Mouse (Mus musculus) c-Kit-positive CD71-positive TER-119-positive erythroid progenitor cells, embryonic 14.5 days (primary cell): Measurements from ENCODE around the gene Olfr1348.
A peak's percentile ranks its signal among the peaks of the same experiment; 100 is the strongest.
"Not testable (repeated sequence)": the region's sequence is repeated elsewhere in the genome, so short reads cannot be mapped to it uniquely, and the experiment has no call there.

Experiments used
- DNase-seq: peaks from one replicate; pipeline ENCODE4 v3.0.0-alpha.2; 2013; ENCODE audit warnings: low spot score

Olfr1348 gene

DNA sequence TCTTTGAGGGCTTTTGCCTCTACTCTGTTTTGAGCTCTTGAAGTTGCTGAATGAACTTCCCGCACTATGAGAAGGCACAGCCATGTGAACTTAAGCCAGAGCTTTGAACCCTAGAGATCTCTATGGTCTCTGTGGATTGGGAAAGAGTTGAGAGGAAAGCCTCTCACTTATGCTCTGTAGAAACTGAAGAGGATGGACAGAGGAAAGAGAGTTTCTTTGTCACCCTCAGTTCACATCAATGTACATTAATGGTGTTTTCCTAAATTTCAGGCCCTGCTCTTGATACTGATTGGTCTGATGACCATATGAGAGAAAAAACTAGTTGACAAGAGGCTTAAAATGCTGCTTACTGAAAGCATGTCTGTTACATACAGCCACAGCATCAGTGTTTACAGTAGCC is at the start of gene Olfr1348:
Olfr1348 (minus strand) TSS at position 101 of the 400 bp plus-strand sequence.
- no peak for DNase-seq

GRCm38 (mm10) chr7:6526141-6526540 is 17.6 kb upstream of the Olfr1348 start:
- peak; percentile 16 for DNase-seq

- DNase-seq, result no peak
Measured at GRCm38 (mm10) chr7:6525001-6525400, 16.5 kb upstream of the Olfr1348 start.

GRCm38 (mm10) chr7:6522850-6523249 is 14.3 kb upstream of the Olfr1348 start, which contains the start of gene Olfr1349:
Gene Olfr1349, minus strand, starts transcription at chr7:6522950.
- no peak for DNase-seq

- DNase-seq, result no peak
Measured at GRCm38 (mm10) chr7:6521666-6522065, 13.1 kb upstream of the Olfr1348 start.

- DNase-seq, result no peak
Measured at GRCm38 (mm10) chr7:6499655-6500054, 8.9 kb downstream of the Olfr1348 start, which contains the start of gene Olfr1347. Gene Olfr1347, minus strand, starts transcription at chr7:6499755.

DNA sequence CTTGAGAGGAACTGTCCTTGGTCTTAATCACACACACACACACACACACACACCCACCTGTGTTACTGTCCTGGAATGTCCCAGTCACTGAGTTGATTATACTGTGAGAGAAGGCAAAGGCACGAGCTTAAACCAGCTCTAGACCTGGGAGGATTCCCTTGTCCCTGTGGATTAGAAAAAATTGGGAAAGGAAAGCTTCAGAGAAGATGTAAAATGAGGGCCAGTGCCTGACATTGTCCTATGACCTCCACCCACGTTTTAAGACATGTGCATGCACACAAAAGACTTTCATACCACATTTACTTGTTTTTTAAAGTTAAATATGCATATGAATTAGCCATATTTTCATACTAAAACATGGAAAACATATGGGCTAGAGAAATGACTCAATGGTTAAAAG is 21.7 kb downstream of the Olfr1348 start, which contains the start of gene Olfr5:
Olfr5 (minus strand) TSS at position 101 of the 400 bp plus-strand sequence.
- DNase-seq, result no peak

GRCm38 (mm10) chr7:6477633-6478032 is 30.9 kb downstream of the Olfr1348 start:
- not testable (repeated sequence) for DNase-seq

GRCm38 (mm10) chr7:6466951-6467350 is 41.6 kb downstream of the Olfr1348 start, which contains the start of gene Olfr1346:
Gene Olfr1346, plus strand, starts transcription at chr7:6467101.
- no peak for DNase-seq

GRCm38 (mm10) chr7:6456399-6456798 is 52.1 kb downstream of the Olfr1348 start:
- no peak for DNase-seq

DNA sequence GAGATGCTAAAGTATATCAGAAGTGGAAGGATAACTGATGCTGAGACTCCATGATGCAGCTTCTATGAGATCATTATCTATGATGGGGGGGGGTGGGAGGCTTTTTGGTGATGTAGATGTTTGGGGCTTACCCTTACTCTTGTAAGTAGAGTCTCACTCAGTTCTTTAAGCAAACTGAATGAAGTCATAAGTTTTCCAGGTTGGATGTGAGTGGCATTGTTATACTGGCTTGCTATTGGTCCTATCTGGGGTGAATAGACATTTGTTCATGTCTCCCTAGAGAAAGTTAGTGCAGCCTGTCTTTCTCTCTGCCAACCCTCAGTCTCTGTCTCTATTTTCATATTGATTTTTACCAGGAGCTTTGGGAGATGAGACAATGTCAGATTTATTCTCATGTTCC is 52.7 kb downstream of the Olfr1348 start, which contains the start of gene Olfr1336:
Olfr1336 (plus strand) TSS at position 301 of the 400 bp plus-strand sequence.
- DNase-seq, result no peak
